Mouse (Mus musculus) CD8-positive naive resting alpha-beta T cell, adult 57 days (primary cell): ENCODE measurements around the gene 4921539E11Rik. TPM values are rescaled to one million over a fixed set of nuclear protein-coding genes. Genes with fewer than 3 reads are reported as not detected.

Experiments
- total RNA-seq: library from RNA; stranded (reverse); gene quantifications from one replicate; pipeline ENCODE4 v1.2.4, GENCODE M21; 2023

Gene 4921539E11Rik
- not detected for total RNA-seq

DNA sequence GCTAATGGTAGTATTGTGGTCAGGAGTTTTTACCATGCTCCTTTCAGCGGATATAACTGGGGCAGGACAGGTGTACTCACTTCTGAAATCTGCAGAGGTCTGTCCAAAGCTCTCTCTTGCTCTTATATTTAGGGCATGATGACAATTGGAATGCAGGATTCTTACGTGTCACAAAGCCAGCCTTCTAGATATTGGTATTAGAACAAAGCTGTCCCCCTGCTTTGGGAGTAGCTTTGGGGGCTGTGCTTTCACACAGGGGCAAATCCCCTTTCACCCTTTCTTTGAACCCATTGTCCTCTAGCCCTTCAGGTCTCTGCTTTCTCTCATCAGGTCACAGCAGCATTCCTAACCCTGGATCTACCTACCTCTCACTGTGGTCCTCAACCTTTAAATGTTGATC lies at the start of gene 4921539E11Rik:
TSS of gene 4921539E11Rik (minus strand) at position 101 of the 400 bp plus-strand sequence.

DNA sequence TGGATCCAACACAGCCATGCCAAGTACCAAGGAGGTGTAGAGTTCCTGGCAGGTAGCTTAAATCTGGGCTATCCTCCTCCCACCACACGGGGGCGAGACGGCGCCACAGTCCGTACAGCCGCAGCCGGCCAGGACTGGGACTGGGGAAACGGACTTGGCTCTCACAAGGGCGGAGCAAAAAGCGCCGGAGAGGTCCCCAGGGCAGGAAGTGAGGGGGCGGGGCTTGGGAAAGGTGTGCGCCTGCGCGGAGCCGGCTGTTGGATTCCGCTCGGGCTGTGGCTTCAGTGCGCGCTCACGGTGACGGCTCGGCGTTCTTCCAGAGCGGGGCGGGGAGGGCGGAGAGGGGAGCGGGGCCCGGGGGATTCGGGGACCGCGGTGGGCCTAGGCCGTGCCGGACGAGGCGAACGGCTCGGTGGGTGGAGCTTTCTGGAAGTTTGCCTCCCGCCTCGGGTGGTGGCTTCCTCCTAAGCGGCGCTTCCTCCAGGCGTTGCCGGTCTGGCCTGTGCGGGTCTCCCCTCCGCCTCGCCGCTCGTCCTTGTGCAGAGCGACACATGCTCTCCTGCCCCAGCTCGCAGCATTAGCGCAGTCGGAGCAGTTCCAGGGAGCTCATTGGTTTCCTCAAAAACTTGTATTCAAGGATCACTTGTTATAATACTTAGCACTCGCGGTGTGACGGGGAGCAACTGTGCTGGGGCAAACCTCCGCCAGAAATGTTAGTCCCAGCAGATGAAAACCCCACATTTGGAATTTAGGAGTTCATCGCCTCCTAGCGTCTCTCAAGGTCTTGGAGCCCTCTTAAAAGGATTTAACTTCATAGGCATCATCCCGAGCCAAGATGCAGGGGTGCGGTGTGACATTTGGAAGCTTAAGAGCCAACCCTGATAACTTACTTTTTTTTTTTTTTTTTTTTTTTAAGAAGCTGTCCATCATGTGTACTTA lies 23.2 kb upstream of the 4921539E11Rik start, which contains the start of gene Oma1:
TSS of gene Oma1 (plus strand) at position 226 of the 939 bp plus-strand sequence.

DNA sequence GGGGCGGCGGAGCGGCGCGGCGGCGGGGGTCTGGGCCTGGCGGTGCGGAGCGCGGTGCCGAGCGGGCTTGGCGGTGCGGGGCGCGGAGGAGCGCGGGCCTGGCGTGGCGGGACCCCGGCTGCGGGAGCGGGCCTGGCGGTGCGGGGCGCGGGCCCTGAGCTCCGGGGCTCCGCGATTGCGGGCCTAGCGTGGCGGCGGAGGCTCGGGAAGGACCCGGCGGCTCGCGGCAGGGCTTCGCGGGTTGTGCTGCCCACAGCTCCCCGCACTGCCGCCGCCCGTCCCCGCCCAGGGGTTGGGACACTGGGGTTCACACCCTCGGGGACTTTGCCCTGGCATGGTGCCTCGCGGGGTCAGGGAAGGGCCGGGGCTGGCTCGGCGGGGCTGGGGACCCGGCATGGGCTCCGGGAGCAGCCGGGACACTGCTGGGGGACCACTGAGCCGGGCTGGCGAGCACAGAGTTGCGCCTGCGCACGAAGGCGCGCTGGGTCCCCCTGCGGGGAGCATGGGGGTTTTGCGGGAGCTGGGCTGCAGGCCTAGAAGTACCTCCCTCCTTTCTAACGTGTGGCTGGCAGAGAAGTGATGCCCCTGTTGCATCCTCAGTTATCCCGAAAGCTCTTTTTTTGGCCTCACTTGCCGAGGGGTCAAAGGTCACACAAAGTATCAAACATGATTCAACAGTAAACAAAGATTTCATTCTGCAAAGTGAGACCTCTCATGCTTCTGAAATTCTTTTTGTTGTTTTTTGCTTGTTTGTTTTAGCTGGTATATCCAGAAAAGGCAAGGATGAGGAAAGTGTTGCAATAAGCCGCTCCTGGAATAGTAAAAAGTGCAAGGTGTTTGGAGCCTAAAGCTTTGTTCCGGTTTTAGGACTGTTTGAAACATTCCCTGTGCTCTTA lies 75.5 kb downstream of the 4921539E11Rik start, which contains the start of gene Slc35d1:
TSS of gene Slc35d1 (minus strand) at position 240 of the 896 bp plus-strand sequence.

Other genes with a start within 250 kb of the 4921539E11Rik start
- gene Mier1, start 176.5 kb downstream of the 4921539E11Rik start, total RNA-seq, result 106 TPM
- gene Wdr78, start 176.3 kb downstream of the 4921539E11Rik start, total RNA-seq, result 8.5 TPM
- gene Slc35d1, start 75.7 kb downstream of the 4921539E11Rik start, total RNA-seq, result 32.1 TPM
- 19.2 TPM for gene Oma1, start 22.9 kb upstream of the 4921539E11Rik start, total RNA-seq